Mouse (Mus musculus): ENCODE measurements around the gene Iqcf3.
A peak's percentile ranks its signal among the peaks of the same experiment; 100 is the strongest.
"Not testable (repeated sequence)": the region's sequence is repeated elsewhere in the genome, so short reads cannot be mapped to it uniquely, and the experiment has no call there.

Gene Iqcf3

GRCm38 (mm10) chr9:106561531-106561930 is at the start of gene Iqcf3:
Iqcf3 (minus strand) TSS chr9:106561631.
- DNase-seq: no peak

GRCm38 (mm10) chr9:106610727-106611126 is 49.3 kb upstream of the Iqcf3 start:
- DNase-seq: no peak

- DNase-seq: peak; percentile 12 to 73
Measured at GRCm38 (mm10) chr9:106600546-106600945, 39.1 kb upstream of the Iqcf3 start.

GRCm38 (mm10) chr9:106598466-106598865 is 37.0 kb upstream of the Iqcf3 start:
- DNase-seq: peak in 1 of 2 experiments; percentile 11

GRCm38 (mm10) chr9:106595836-106596235 is 34.4 kb upstream of the Iqcf3 start:
- no peak for DNase-seq

- DNase-seq: not testable (repeated sequence)
Measured at GRCm38 (mm10) chr9:106595402-106595801, 34.0 kb upstream of the Iqcf3 start.

- DNase-seq: no peak
Measured at GRCm38 (mm10) chr9:106592158-106592557, 30.7 kb upstream of the Iqcf3 start.

- no peak for DNase-seq
Measured at GRCm38 (mm10) chr9:106582552-106582951, 21.1 kb upstream of the Iqcf3 start.

GRCm38 (mm10) chr9:106580016-106580415 is 18.6 kb upstream of the Iqcf3 start:
- no peak for DNase-seq

- no peak for DNase-seq
Measured at GRCm38 (mm10) chr9:106576112-106576511, 14.7 kb upstream of the Iqcf3 start.

GRCm38 (mm10) chr9:106573366-106573765 is 11.9 kb upstream of the Iqcf3 start:
- no peak for DNase-seq

- no peak for DNase-seq
Measured at GRCm38 (mm10) chr9:106572186-106572585, 10.8 kb upstream of the Iqcf3 start.

GRCm38 (mm10) chr9:106570896-106571295 is 9.5 kb upstream of the Iqcf3 start, which contains the start of gene Iqcf4:
Iqcf4 (minus strand) TSS chr9:106570996.
- no peak for DNase-seq

- peak; percentile 44 to 64 for DNase-seq
Measured at GRCm38 (mm10) chr9:106566437-106566836, 5.0 kb upstream of the Iqcf3 start.

- no peak for DNase-seq
Measured at GRCm38 (mm10) chr9:106564025-106564424, 2.6 kb upstream of the Iqcf3 start.

GRCm38 (mm10) chr9:106562291-106562690 is 860 bp upstream of the Iqcf3 start:
- DNase-seq: no peak

GRCm38 (mm10) chr9:106534975-106535374 is 26.5 kb downstream of the Iqcf3 start:
- no peak for DNase-seq

- no peak for DNase-seq
Measured at GRCm38 (mm10) chr9:106534296-106534695, 27.1 kb downstream of the Iqcf3 start.

GRCm38 (mm10) chr9:106531833-106532232 is 29.6 kb downstream of the Iqcf3 start:
- DNase-seq: peak; percentile 1 to 32

- DNase-seq: no peak
Measured at GRCm38 (mm10) chr9:106519909-106520308, 41.5 kb downstream of the Iqcf3 start.

- DNase-seq: no peak
Measured at GRCm38 (mm10) chr9:106519433-106519832, 42.0 kb downstream of the Iqcf3 start.

GRCm38 (mm10) chr9:106514273-106514672 is 47.2 kb downstream of the Iqcf3 start, which contains the start of gene Iqcf5:
Iqcf5 (plus strand) TSS chr9:106514573.
- no peak for DNase-seq

- no peak for DNase-seq
Measured at GRCm38 (mm10) chr9:106513566-106513965, 47.9 kb downstream of the Iqcf3 start.

- DNase-seq: no peak
Measured at GRCm38 (mm10) chr9:106512729-106513450, 48.5 kb downstream of the Iqcf3 start.

- no peak for DNase-seq
Measured at GRCm38 (mm10) chr9:106509356-106509755, 52.1 kb downstream of the Iqcf3 start.

Data from kidney, postnatal 36 days (tissue).